Mouse (Mus musculus): ENCODE measurements around the gene Ptprf.

- no peak for TF ChIP-seq POLR2A (IDR thresholded peaks at IDR 0.05; ENCODE audit: insufficient read length, low read depth)
- no peak for TF ChIP-seq CEBPB (IDR thresholded peaks at IDR 0.05; ENCODE audit: insufficient read depth, poor library complexity, severe bottlenecking)
- no peak for TF ChIP-seq MYOD1 (IDR thresholded peaks at IDR 0.05; ENCODE audit: control insufficient read depth in 1 of 3, insufficient read length in 2 of 3, low read depth in 2 of 3)
- TF ChIP-seq MYOG (IDR thresholded peaks at IDR 0.05; ENCODE audit: control insufficient read depth in 1 of 3, insufficient read depth in 1 of 3, insufficient read length in 2 of 3, low read depth in 2 of 3): no peak
- no peak for TF ChIP-seq USF1 (IDR thresholded peaks at IDR 0.05; ENCODE audit: low read depth)
- no peak for TF ChIP-seq SRF (IDR thresholded peaks at IDR 0.05; ENCODE audit: control insufficient read depth, insufficient read length, low read depth)
- TF ChIP-seq MAX (IDR thresholded peaks at IDR 0.05; ENCODE audit: low read depth): no peak
- TF ChIP-seq TCF12 (IDR thresholded peaks at IDR 0.05; ENCODE audit: insufficient read depth, poor library complexity, severe bottlenecking): no peak
- TF ChIP-seq E2F4 (IDR thresholded peaks at IDR 0.05; ENCODE audit: insufficient read depth): no peak
Observed at GRCm38 (mm10) chr4:118265557-118265956, 25.6 kb downstream of the Ptprf start.

All from myocyte (in vitro differentiated cells).